Mouse (Mus musculus): ENCODE results near the gene Mc3r.

- TF ChIP-seq POLR2A (IDR thresholded peaks at IDR 0.05; ENCODE audit: low read depth, low read length) = no peak
- TF ChIP-seq CTCF (IDR thresholded peaks at IDR 0.05; ENCODE audit: extremely low read depth, insufficient read length, insufficient replicate concordance, low read depth, low read length) = no peak
Measured at GRCm38 (mm10) chr2:172298083-172298482, 49.8 kb downstream of the Mc3r start.

All from small intestine, adult 2 months (tissue).